Mouse (Mus musculus): ENCODE measurements around the gene Arl5c. TPM values are rescaled to one million over a fixed set of nuclear protein-coding genes. Genes with fewer than 3 reads are reported as not detected.

Gene Arl5c
- 5.9 and 8.4 TPM in 2 replicates for polyA plus RNA-seq (2015; fragmentation: Nextera tagmentation; extraction: Ambion mirVana)

GRCm38 (mm10) chr11:97995564-97996288 lies at the start of gene Arl5c:
Gene Arl5c, minus strand, starts transcription at chr11:97996181.
- Histone ChIP-seq H3K36me3 (no peaks in the 10 kb centered on the region), H3K27me3 (peaks cover 18% of the 10 kb centered on the region; the same call in 1 of the 2 replicates), H3K4me1 (replicated peaks) (peaks cover 26% of the 10 kb centered on the region), H3K4me3 (peak within 1 kb of the TSS; percentile 38), H3K4me2 (peak within 1 kb of the TSS; percentile 70), H3K27ac (replicated peaks) (no peak within 1 kb of the TSS), H3K9ac (peak within 1 kb of the TSS; percentile 63), H3K9me3 (no peaks in the 10 kb centered on the region)
- under 1% methylated on average over 26 of the region's 26 CpGs for WGBS
- peak; percentile 40 for ATAC-seq (ENCODE audit: low read depth)

GRCm38 (mm10) chr11:98045596-98045995 lies 49.6 kb upstream of the Arl5c start:
- Histone ChIP-seq H3K9ac (no peak overlapping the region), H3K27ac (replicated peaks) (no peak overlapping the region), H3K9me3 (no peaks in the 10 kb centered on the region), H3K36me3 (0 out of 2 replicates have a peak, but pooled peaks cover 5% of the 10 kb centered on the region), H3K27me3 (peaks cover 11% of the 10 kb centered on the region), H3K4me3 (no peak overlapping the region), H3K4me1 (replicated peaks) (peaks cover 6% of the 10 kb centered on the region), H3K4me2 (no peak overlapping the region)
- WGBS = 66% methylated on average over 4 of the region's 4 CpGs
- no peak for ATAC-seq (ENCODE audit: low read depth)

GRCm38 (mm10) chr11:98044074-98044473 lies 48.1 kb upstream of the Arl5c start:
- no peak overlapping the region for H3K9ac ChIP-seq

GRCm38 (mm10) chr11:98042741-98043140 lies 46.8 kb upstream of the Arl5c start:
- Histone ChIP-seq H3K36me3 (peaks cover 20% of the 10 kb centered on the region), H3K27ac (replicated peaks) (no peak overlapping the region), H3K4me2 (no peak overlapping the region), H3K27me3 (0 out of 2 replicates have a peak, but pooled peaks cover 2% of the 10 kb centered on the region), H3K4me3 (no peak overlapping the region), H3K4me1 (replicated peaks) (no peaks in the 10 kb centered on the region), H3K9ac (no peak overlapping the region), H3K9me3 (no peaks in the 10 kb centered on the region)
- ATAC-seq (ENCODE audit: low read depth) = no peak
- WGBS = 86% methylated on average over 6 of the region's 6 CpGs

More at GRCm38 (mm10) chr11:98044074-98044473, 48.1 kb upstream of the Arl5c start:
- Histone ChIP-seq H3K4me2 (no peak overlapping the region), H3K27me3 (peaks cover under 1% of the 10 kb centered on the region; the same call in 1 of the 2 replicates), H3K9me3 (no peaks in the 10 kb centered on the region), H3K4me3 (no peak overlapping the region), H3K27ac (replicated peaks) (no peak overlapping the region), H3K4me1 (replicated peaks) (no peaks in the 10 kb centered on the region), H3K36me3 (peaks cover 14% of the 10 kb centered on the region)
- no peak for ATAC-seq (ENCODE audit: low read depth)
- WGBS = 79% methylated on average over 5 of the region's 5 CpGs

- Histone ChIP-seq H3K9ac (no peak overlapping the region), H3K36me3 (peaks cover 28% of the 10 kb centered on the region), H3K4me2 (no peak overlapping the region), H3K4me1 (replicated peaks) (peaks cover 7% of the 10 kb centered on the region), H3K9me3 (no peaks in the 10 kb centered on the region), H3K27me3 (peaks cover 16% of the 10 kb centered on the region; the same call in 1 of the 2 replicates), H3K27ac (replicated peaks) (no peak overlapping the region), H3K4me3 (no peak overlapping the region)
- WGBS = 67% methylated on average over 8 of the region's 8 CpGs
- ATAC-seq (ENCODE audit: low read depth) = no peak
These were observed 45.0 kb upstream of the Arl5c start for GRCm38 (mm10) chr11:98040975-98041374.

GRCm38 (mm10) chr11:98037871-98038270 lies 41.9 kb upstream of the Arl5c start:
- no peak for ATAC-seq (ENCODE audit: low read depth)
- 60% methylated on average over 14 of the region's 14 CpGs for WGBS

GRCm38 (mm10) chr11:98035977-98036377 lies 40.0 kb upstream of the Arl5c start:
- Histone ChIP-seq H3K27me3 (peaks cover 16% of the 10 kb centered on the region; the same call in 1 of the 2 replicates), H3K4me2 (peak overlapping the region; percentile 70), H3K4me3 (peak overlapping the region; percentile 33), H3K4me1 (replicated peaks) (peaks cover 28% of the 10 kb centered on the region), H3K9me3 (no peaks in the 10 kb centered on the region), H3K9ac (peak overlapping the region; percentile 69), H3K27ac (replicated peaks) (peak overlapping the region; percentile 77), H3K36me3 (peaks cover 28% of the 10 kb centered on the region)
- under 1% methylated on average over 26 of the region's 27 CpGs for WGBS
- ATAC-seq (ENCODE audit: low read depth) = peak; percentile 38; the same call in 1 of the 2 replicates

More at GRCm38 (mm10) chr11:98037871-98038270, 41.9 kb upstream of the Arl5c start:
- Histone ChIP-seq H3K4me1 (replicated peaks) (peaks cover 24% of the 10 kb centered on the region), H3K4me3 (no peak overlapping the region), H3K36me3 (peaks cover 28% of the 10 kb centered on the region), H3K27me3 (peaks cover 16% of the 10 kb centered on the region; the same call in 1 of the 2 replicates), H3K27ac (replicated peaks) (no peak overlapping the region), H3K9ac (no peak overlapping the region), H3K4me2 (no peak overlapping the region), H3K9me3 (no peaks in the 10 kb centered on the region)

GRCm38 (mm10) chr11:98034840-98035239 lies 38.9 kb upstream of the Arl5c start:
- 21% methylated on average over 4 of the region's 4 CpGs for WGBS
- peak overlapping the region; percentile 77 for H3K27ac ChIP-seq (replicated peaks)
- no peak overlapping the region for H3K4me2 ChIP-seq
- peaks cover 16% of the 10 kb centered on the region; the same call in 1 of the 2 replicates for H3K27me3 ChIP-seq
- ATAC-seq (ENCODE audit: low read depth) = 0 out of 2 replicates have a peak, but pooled peaks have one; percentile 6
- H3K36me3 ChIP-seq = peaks cover 33% of the 10 kb centered on the region
- H3K9me3 ChIP-seq = no peaks in the 10 kb centered on the region
- H3K4me3 ChIP-seq = no peak overlapping the region
- peaks cover 28% of the 10 kb centered on the region for H3K4me1 ChIP-seq (replicated peaks)
- H3K9ac ChIP-seq = peak overlapping the region; percentile 4; the same call in 1 of the 2 replicates

- peaks cover 38% of the 10 kb centered on the region for H3K36me3 ChIP-seq
- H3K27ac ChIP-seq (replicated peaks) = no peak overlapping the region
- no peaks in the 10 kb centered on the region for H3K9me3 ChIP-seq
- ATAC-seq (ENCODE audit: low read depth) = no peak
- H3K9ac ChIP-seq = no peak overlapping the region
- peaks cover 16% of the 10 kb centered on the region; the same call in 1 of the 2 replicates for H3K27me3 ChIP-seq
- WGBS = 90% methylated on average over 5 of the region's 5 CpGs
- H3K4me2 ChIP-seq = no peak overlapping the region
- no peak overlapping the region for H3K4me3 ChIP-seq
- peaks cover 28% of the 10 kb centered on the region for H3K4me1 ChIP-seq (replicated peaks)
These were observed 38.1 kb upstream of the Arl5c start for GRCm38 (mm10) chr11:98034061-98034460.

GRCm38 (mm10) chr11:98031443-98031770 lies 35.4 kb upstream of the Arl5c start:
- Histone ChIP-seq H3K4me2 (no peak overlapping the region), H3K9me3 (no peaks in the 10 kb centered on the region), H3K9ac (no peak overlapping the region), H3K4me3 (no peak overlapping the region), H3K27ac (replicated peaks) (peak overlapping the region; percentile 38; the same call in 1 of the 2 replicates), H3K36me3 (peaks cover 33% of the 10 kb centered on the region), H3K4me1 (replicated peaks) (peaks cover 41% of the 10 kb centered on the region), H3K27me3 (peaks cover under 1% of the 10 kb centered on the region; the same call in 1 of the 2 replicates)
- 0 out of 2 replicates have a peak, but pooled peaks have one; percentile 41 for ATAC-seq (ENCODE audit: low read depth)
- WGBS = 2% methylated on average over 5 of the region's 5 CpGs

- Histone ChIP-seq H3K9ac (no peak overlapping the region), H3K9me3 (no peaks in the 10 kb centered on the region), H3K27me3 (no peaks in the 10 kb centered on the region), H3K4me3 (no peak overlapping the region), H3K27ac (replicated peaks) (peak overlapping the region; percentile 38; the same call in 1 of the 2 replicates), H3K36me3 (peaks cover 33% of the 10 kb centered on the region), H3K4me1 (replicated peaks) (peaks cover 39% of the 10 kb centered on the region), H3K4me2 (no peak overlapping the region)
- WGBS = 41% methylated on average over 5 of the region's 5 CpGs
- no peak for ATAC-seq (ENCODE audit: low read depth)
These were observed 34.9 kb upstream of the Arl5c start for GRCm38 (mm10) chr11:98030701-98031442.

- no peak for ATAC-seq (ENCODE audit: low read depth)
- Histone ChIP-seq H3K4me2 (peak overlapping the region; percentile 92), H3K9me3 (no peaks in the 10 kb centered on the region), H3K27me3 (no peaks in the 10 kb centered on the region), H3K36me3 (peaks cover 33% of the 10 kb centered on the region), H3K4me3 (peak overlapping the region; percentile 81), H3K9ac (peak overlapping the region; percentile 98), H3K27ac (replicated peaks) (0 out of 2 replicates have a peak overlapping the region, but pooled peaks have one; percentile 92), H3K4me1 (replicated peaks) (peaks cover 37% of the 10 kb centered on the region)
- 22% methylated on average over 7 of the region's 7 CpGs for WGBS
These were observed 31.8 kb upstream of the Arl5c start for GRCm38 (mm10) chr11:98027785-98028184.

Data from neural tube, embryonic 13.5 days (tissue).